Mouse (Mus musculus): ENCODE results near the gene Acin1.

Gene Acin1

GRCm38 (mm10) chr14:54696752-54697151 lies 10.0 kb upstream of the Acin1 start:
- DNase-seq = no peak

GRCm38 (mm10) chr14:54695042-54695441 lies 8.3 kb upstream of the Acin1 start:
- no peak for DNase-seq

- no peak for DNase-seq
These were observed 520 bp upstream of the Acin1 start for GRCm38 (mm10) chr14:54687251-54687650.

- DNase-seq = no peak
These were observed 639 bp downstream of the Acin1 start, which contains the start of gene 1700123O20Rik for GRCm38 (mm10) chr14:54686063-54686521. Gene 1700123O20Rik (plus strand): TSS chr14:54686216.

- DNase-seq = no peak
These were observed 1.3 kb downstream of the Acin1 start for GRCm38 (mm10) chr14:54685471-54685870.

GRCm38 (mm10) chr14:54682396-54682795 lies 4.3 kb downstream of the Acin1 start:
- DNase-seq = no peak

GRCm38 (mm10) chr14:54678657-54679304 lies 8.0 kb downstream of the Acin1 start:
- DNase-seq = peak; percentile 33

GRCm38 (mm10) chr14:54676290-54676689 lies 10.4 kb downstream of the Acin1 start:
- no peak for DNase-seq

GRCm38 (mm10) chr14:54674317-54674716 lies 12.4 kb downstream of the Acin1 start:
- no peak for DNase-seq

GRCm38 (mm10) chr14:54669381-54669780 lies 17.4 kb downstream of the Acin1 start:
- DNase-seq = peak; percentile 71

- DNase-seq = no peak
These were observed 22.1 kb downstream of the Acin1 start for GRCm38 (mm10) chr14:54664477-54665222.

GRCm38 (mm10) chr14:54660009-54660408 lies 26.7 kb downstream of the Acin1 start:
- peak; percentile 37 for DNase-seq

GRCm38 (mm10) chr14:54653496-54653895 lies 33.2 kb downstream of the Acin1 start:
- DNase-seq = peak; percentile 94

- DNase-seq = no peak
These were observed 33.9 kb downstream of the Acin1 start for GRCm38 (mm10) chr14:54652787-54653186.

GRCm38 (mm10) chr14:54651556-54651955 lies 35.2 kb downstream of the Acin1 start:
- DNase-seq = no peak

- DNase-seq = peak; percentile 92
These were observed 35.9 kb downstream of the Acin1 start for GRCm38 (mm10) chr14:54650621-54651454.

- no peak for DNase-seq
These were observed 38.8 kb downstream of the Acin1 start for GRCm38 (mm10) chr14:54647900-54648299.

GRCm38 (mm10) chr14:54646898-54647636 lies 39.7 kb downstream of the Acin1 start:
- DNase-seq = no peak

GRCm38 (mm10) chr14:54646455-54646854 lies 40.3 kb downstream of the Acin1 start:
- DNase-seq = no peak

GRCm38 (mm10) chr14:54644294-54644693 lies 42.4 kb downstream of the Acin1 start:
- no peak for DNase-seq

- no peak for DNase-seq
These were observed 43.7 kb downstream of the Acin1 start for GRCm38 (mm10) chr14:54643011-54643410.

GRCm38 (mm10) chr14:54642224-54642944 lies 44.3 kb downstream of the Acin1 start:
- DNase-seq = no peak
